Mouse (Mus musculus) kidney, adult 2 months (tissue): ENCODE results near the gene Ptger4. TPM values are rescaled to one million over a fixed set of nuclear protein-coding genes. Genes with fewer than 3 reads are reported as not detected.

Source experiments
- DNase-seq: peaks from one replicate; pipeline ENCODE4 v3.0.0; 2021
- H3K27ac ChIP-seq: fragments of 200-500 bp; 2 replicates; pipeline ENCODE4 v1.5.1; 2012; ENCODE audit warnings: low read depth, low read length, control low read depth, inconsistent platforms; ENCODE audit not compliant: insufficient read depth
- H3K27me3 ChIP-seq: fragments of 200-500 bp; replicated peaks from 2 replicates; pipeline ENCODE4 v1.6.1; 2012; ENCODE audit warnings: mild to moderate bottlenecking, moderate library complexity, low read length, inconsistent platforms; ENCODE audit not compliant: control insufficient read depth, insufficient read depth
- H3K36me3 ChIP-seq: fragments of 200-500 bp; 2 replicates; pipeline ENCODE4 v1.6.1; 2012; ENCODE audit warnings: mild to moderate bottlenecking, moderate library complexity, low read length, inconsistent platforms; ENCODE audit not compliant: control insufficient read depth, insufficient read depth
- H3K4me1 ChIP-seq: fragments of 200-500 bp; 2 replicates; pipeline ENCODE4 v1.6.1; 2011; ENCODE audit warnings: low read length; ENCODE audit not compliant: control insufficient read depth, insufficient read depth
- H3K4me3 ChIP-seq: fragments of 200-500 bp; 2 replicates; pipeline ENCODE4 v1.5.1; 2011; ENCODE audit warnings: mild to moderate bottlenecking, low read depth, low read length, control low read depth; ENCODE audit not compliant: insufficient read depth
- CTCF ChIP-seq: fragments of 200-500 bp; conservative IDR thresholded peaks from 2 replicates; pipeline ENCODE4 v1.5.1; 2011; ENCODE audit warnings: low read depth, mild to moderate bottlenecking, control low read depth, low read length, moderate library complexity, mixed read lengths; ENCODE audit not compliant: insufficient read depth, insufficient read length
- POLR2A ChIP-seq: fragments of 200-500 bp; IDR thresholded peaks from one replicate; pipeline ENCODE4 v1.6.1; 2011; ENCODE audit warnings: low read depth, low read length, control low read depth
- WGBS: fragments of 180-500 bp; shearing (Covaris S2); methylation state at CpG from one replicate; pipeline ENCODE4 v1.1.7; 2018; 5-methylcytosine and 5-hydroxymethylcytosine counted together
- polyA plus RNA-seq: library from polyadenylated mRNA; depleted of rRNA; stranded (reverse); fragments of >200 nt; gene quantifications from 2 replicates; pipeline ENCODE4 v1.2.3, GENCODE M21; 2012

Gene Ptger4
- polyA plus RNA-seq, 1 experiment, result 5.6 TPM

DNA sequence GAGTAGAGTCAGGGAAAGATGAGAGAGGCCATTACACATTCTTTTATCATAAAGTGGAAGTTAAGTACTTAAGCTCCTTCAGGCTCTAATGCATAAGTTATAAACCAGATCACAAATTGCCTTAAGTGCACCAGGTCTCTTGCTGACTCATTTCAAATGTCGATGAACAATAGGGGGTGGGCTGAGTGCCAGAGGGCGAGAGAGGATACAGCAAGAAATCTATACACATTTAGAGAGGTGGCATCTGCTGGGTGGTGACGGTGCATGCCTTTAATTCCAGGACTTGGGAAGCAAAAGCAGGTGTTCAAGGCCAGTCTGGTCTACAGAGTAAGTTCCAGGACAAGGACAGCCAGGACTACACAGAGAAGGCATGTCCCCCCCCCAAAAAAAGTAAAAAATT lies 22.1 kb upstream of the Ptger4 start:
- TF ChIP-seq POLR2A (no peak), CTCF (no peak)
- Histone ChIP-seq H3K27me3 (no peaks in the 10 kb centered on the region), H3K4me1 (peaks cover 3% of the 10 kb centered on the region; the same call in 1 of the 2 replicates), H3K36me3 (no peaks in the 10 kb centered on the region), H3K4me3 (no peak overlapping the region), H3K27ac (no peak overlapping the region)
- DNase-seq, result no peak
- 72% methylated on average over 3 of the region's 3 CpGs for WGBS

DNA sequence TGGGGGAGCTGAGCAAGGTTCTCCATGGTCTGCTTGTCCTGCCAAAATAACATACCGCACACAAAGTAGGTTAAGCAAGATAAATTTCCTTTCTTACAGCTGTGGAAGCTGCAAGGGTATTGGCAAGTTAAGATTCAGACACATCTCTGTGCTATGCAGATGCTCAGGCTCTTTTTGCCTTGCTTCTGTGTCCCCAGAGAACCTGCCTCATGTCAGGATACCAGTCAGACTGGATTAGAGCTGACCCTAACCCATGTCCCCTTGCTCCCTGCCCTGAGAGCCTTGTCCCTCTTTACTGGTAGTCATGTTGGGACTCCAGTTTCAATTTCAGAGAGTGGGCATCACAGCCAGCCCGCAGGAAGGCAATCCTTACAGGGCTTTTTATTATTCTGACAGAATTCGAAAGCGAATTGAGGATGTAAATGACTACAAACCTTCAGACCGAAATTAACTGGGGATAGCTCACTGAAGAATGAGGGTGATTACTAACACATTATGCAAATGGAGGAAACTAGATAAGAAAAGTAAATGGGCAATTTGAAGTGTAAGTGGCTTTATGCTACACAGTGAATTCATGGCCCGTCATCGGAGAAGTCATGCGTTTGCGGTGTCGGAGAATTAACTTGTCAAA lies 19.0 kb upstream of the Ptger4 start:
- Histone ChIP-seq H3K4me1 (peaks cover 3% of the 10 kb centered on the region; the same call in 1 of the 2 replicates), H3K4me3 (no peak overlapping the region), H3K36me3 (no peaks in the 10 kb centered on the region), H3K27ac (no peak overlapping the region), H3K27me3 (no peaks in the 10 kb centered on the region)
- DNase-seq, result peak; percentile 4
- 18% methylated on average over 10 of the region's 10 CpGs for whole genome bisulfite sequencing
- TF ChIP-seq CTCF (no peak), POLR2A (no peak)

DNA sequence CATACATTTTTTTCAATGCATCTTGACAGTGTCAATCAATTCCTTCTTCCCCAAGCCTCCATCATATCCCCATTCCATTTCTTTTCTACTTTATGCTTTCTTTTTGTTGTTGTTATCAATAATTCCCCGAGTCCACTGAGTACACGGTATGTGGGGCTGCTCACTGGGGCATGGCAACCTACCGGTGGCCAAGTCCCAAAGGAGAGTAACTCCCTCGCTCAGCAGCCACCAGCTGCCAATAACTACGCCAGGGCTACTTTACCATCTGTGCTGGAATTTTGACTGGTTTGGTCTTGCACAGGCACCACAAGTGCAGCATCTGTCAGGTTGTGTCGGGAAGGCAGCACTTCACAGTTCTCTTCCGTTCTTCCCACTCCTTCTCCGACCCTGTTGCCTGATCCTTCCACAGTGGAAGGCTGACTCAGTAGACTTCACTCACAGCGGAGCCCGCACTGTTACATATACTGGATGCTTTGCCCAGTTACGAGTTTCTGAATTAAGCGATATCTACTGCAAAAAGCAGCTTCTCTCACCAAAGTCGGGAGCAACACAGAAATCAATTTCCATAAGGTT lies 18.2 kb upstream of the Ptger4 start:
- TF ChIP-seq CTCF, result no peak
- TF ChIP-seq POLR2A, result no peak

DNA sequence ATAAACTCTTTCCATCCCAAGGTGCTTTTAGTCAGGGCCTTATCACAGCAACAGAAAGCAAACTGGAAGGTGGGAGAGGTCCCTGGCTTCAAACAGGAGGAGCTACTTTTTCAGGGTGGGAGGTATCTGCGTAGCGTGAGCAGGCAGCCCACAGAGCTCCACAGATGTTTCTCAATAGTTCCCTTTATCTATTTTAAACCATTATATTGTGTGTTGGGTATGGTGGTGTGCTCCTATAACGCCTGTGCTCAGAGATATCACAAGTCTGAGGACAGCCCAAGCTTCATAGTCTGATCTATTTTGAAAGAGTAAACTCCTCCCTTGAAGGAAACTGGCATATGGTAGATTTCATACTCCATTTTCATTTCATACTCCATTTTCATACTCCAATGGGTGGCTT lies 17.0 kb upstream of the Ptger4 start:
- no peaks in the 10 kb centered on the region for H3K36me3 ChIP-seq
- no peaks in the 10 kb centered on the region for H3K27me3 ChIP-seq
- TF ChIP-seq POLR2A, result no peak
- no peak for TF ChIP-seq CTCF
- H3K4me3 ChIP-seq, result no peak overlapping the region
- no peak for DNase-seq
- H3K4me1 ChIP-seq, result peaks cover 3% of the 10 kb centered on the region; the same call in 1 of the 2 replicates
- 88% methylated on average over 3 of the region's 3 CpGs for whole genome bisulfite sequencing
- H3K27ac ChIP-seq, result no peak overlapping the region

More for the DNA sequence above, 18.2 kb upstream of the Ptger4 start:
- Histone ChIP-seq H3K36me3 (no peaks in the 10 kb centered on the region), H3K4me1 (peaks cover 3% of the 10 kb centered on the region; the same call in 1 of the 2 replicates), H3K4me3 (no peak overlapping the region), H3K27me3 (no peaks in the 10 kb centered on the region), H3K27ac (no peak overlapping the region)
- 44% methylated on average over 13 of the region's 13 CpGs for WGBS
- peak; percentile 20 for DNase-seq

DNA sequence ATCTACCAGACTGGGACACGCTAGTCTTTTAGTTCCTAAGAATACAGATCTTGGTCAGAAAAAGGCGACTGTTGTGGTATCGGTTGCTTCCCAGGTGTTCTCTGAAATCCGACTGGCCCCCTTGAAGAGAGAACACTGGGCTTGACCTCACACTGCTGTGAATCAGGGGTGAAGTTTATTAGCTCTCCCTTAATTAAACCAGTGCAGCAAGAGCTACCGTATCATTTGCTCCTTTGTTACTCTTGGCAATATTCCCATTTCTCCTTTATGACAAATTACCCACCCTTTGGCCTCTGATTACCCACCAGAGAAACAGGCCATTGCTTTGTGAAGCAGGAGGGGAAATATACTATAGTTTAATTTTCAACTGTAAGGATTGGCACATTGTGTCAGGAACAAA lies 16.2 kb upstream of the Ptger4 start:
- Histone ChIP-seq H3K4me3 (no peak overlapping the region), H3K27ac (no peak overlapping the region), H3K4me1 (peaks cover 3% of the 10 kb centered on the region; the same call in 1 of the 2 replicates), H3K27me3 (no peaks in the 10 kb centered on the region), H3K36me3 (no peaks in the 10 kb centered on the region)
- WGBS, result 59% methylated on average over 5 of the region's 5 CpGs
- DNase-seq, result no peak
- no peak for TF ChIP-seq CTCF
- TF ChIP-seq POLR2A, result no peak

DNA sequence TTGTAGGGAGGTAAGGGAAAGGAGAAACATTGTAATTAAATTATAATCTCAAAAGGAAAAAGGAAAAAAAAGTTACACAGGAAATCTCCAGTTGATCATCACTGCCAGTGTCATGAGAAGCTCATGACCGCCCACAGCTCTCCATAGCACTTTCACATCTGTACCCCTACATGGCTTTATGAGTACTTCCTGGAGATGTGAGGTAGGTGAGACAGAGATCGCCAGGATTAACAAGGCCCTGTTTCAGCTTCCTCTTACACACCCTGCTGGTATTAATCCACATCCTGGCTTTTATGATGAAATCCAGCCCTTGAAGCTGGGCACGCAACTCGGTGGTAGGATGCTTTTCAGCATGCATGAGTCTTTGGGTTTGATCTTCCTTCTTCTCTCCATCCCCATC lies 6.2 kb upstream of the Ptger4 start:
- H3K36me3 ChIP-seq, result no peaks in the 10 kb centered on the region
- 79% methylated on average over 4 of the region's 4 CpGs for WGBS
- H3K27ac ChIP-seq, result no peak overlapping the region
- no peaks in the 10 kb centered on the region for H3K27me3 ChIP-seq
- DNase-seq, result no peak
- no peaks in the 10 kb centered on the region for H3K4me1 ChIP-seq
- H3K4me3 ChIP-seq, result no peak overlapping the region
- TF ChIP-seq CTCF (no peak), POLR2A (no peak)

DNA sequence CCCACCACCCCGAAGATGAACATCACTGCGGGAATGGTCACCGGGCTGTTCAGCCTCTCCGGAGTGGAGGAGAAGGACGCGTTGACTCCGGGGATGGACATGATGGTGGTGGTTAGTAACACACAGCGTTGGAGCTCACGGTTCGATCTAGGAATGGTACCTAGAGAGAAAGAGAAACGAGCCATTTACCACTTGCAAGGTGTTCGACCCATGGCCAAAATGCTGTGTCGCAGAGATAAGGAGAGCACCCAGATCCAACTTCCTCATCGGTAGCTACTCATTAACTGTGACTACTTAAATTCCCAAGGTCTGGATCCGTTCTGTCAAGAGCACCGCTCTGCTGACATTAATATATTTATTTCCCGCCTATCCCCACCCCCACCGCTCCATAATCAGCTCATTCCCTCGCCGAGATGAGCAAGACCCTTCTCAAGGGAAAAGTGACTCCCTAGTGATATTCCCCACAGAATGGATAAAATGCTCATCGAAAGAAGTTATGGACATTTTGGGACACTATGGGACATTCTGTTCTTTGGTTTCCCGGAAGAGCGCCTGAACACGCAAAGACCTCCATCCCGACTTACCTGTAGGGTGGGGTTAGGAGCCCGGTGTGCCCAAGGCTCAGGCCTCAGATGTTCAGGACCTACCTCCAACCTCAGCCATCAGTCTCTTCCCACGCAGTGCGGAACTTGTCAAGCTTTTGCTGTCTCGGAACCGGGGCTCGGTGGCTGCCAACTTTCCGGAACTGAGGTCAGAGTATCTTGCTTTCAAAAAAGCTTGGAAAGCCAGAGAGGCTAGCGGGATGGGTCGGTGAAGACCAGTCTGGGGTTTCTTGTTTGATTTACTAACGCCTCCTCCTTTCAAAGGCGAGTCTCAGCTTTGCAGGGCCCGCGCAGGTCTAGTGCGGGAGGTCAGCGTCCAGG lies 690 bp downstream of the Ptger4 start:
- Histone ChIP-seq H3K4me3 (peak overlapping the region; percentile 71), H3K27me3 (no peaks in the 10 kb centered on the region), H3K27ac (peak overlapping the region; percentile 12; the same call in 1 of the 2 replicates), H3K36me3 (no peaks in the 10 kb centered on the region), H3K4me1 (peaks cover 3% of the 10 kb centered on the region)
- DNase-seq, result peak; percentile 22
- WGBS, result 5% methylated on average over 40 of the region's 40 CpGs
- no peak for TF ChIP-seq CTCF
- no peak for TF ChIP-seq POLR2A
